Comparison of ENCODE assay signal across 28 mouse cellular contexts in the genomic region with DNA sequence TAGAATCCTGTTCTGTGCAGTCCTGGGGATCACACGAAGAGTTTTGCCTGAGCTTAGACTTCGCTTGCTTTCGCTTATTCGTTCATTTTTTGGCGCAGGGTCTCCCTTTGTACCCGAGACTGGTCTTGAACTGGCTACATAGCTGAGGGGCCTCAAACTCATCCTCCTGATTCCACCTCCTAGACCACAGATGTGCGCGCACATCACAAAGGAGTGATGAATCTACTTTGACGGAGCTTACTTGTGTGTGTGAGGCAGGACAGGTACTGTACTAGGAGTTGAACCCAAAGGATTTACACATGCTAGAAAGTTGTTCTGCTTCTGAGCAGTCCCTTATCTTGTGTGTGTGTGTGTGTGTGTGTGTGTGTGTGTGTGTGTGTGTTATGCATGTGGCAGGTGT. TPM values are rescaled to one million over a fixed set of nuclear protein-coding genes. Genes with fewer than 3 reads are reported as not detected.
DNase-seq lines count a peak whose midpoint lies in the region; ATAC-seq and TF ChIP-seq lines count a peak whose summit lies in the region.
"Had no signal": no experiment of that assay in that cellular context is flagged by ENCODE, and none has a peak within 500 bp of the region (broad histone marks: within the 10 kb centered on the region; RNA-seq: fewer than 3 reads in every experiment).

No protein-coding gene starts in this region.

- H3K9me3 ChIP-seq in embryonic facial prominence, embryonic 15.5 days (replicated peaks) = no peaks in the 10 kb centered on the region
- no peaks in the 10 kb centered on the region for H3K9me3 ChIP-seq in embryonic facial prominence, embryonic 10.5 days
- no peaks in the 10 kb centered on the region for H3K9me3 ChIP-seq in heart, embryonic 16.5 days (replicated peaks; ENCODE audit: control insufficient read depth, low read length)
- H3K9me3 ChIP-seq in midbrain, embryonic 11.5 days (ENCODE audit: control insufficient read depth, low read length) = no peaks in the 10 kb centered on the region
- H3K9me3 ChIP-seq in midbrain, postnatal 0 days (ENCODE audit: low read length) = no peaks in the 10 kb centered on the region
- H3K9me3 ChIP-seq: forebrain, embryonic 12.5 days had no signal

- no peak overlapping the region for H3K9ac ChIP-seq in embryonic facial prominence, embryonic 15.5 days
- H3K9ac ChIP-seq in heart, adult 2 months (ENCODE audit: low read depth, low read length) = no peak overlapping the region
- H3K9ac ChIP-seq in heart, embryonic 16.5 days (ENCODE audit: low read length) = no peak overlapping the region
- H3K9ac ChIP-seq in midbrain, embryonic 11.5 days (ENCODE audit: low read length) = no peak overlapping the region
- no peak overlapping the region for H3K9ac ChIP-seq in midbrain, postnatal 0 days (replicated peaks; ENCODE audit: low read length, poor library complexity, severe bottlenecking)
- H3K9ac ChIP-seq: forebrain, embryonic 12.5 days; hindbrain, embryonic 14.5 days had no signal

- ATAC-seq in embryonic facial prominence, embryonic 15.5 days (ENCODE audit: insufficient number of reproducible peaks, low FRiP score, low TSS enrichment, low read depth) = no peak
- no peak for ATAC-seq in heart, embryonic 16.5 days (replicated peaks; ENCODE audit: extremely low read depth, insufficient read depth, low FRiP score)
- ATAC-seq in midbrain, embryonic 11.5 days (ENCODE audit: low FRiP score) = no peak
- ATAC-seq in midbrain, postnatal 0 days (ENCODE audit: low FRiP score) = no peak
- ATAC-seq: activated CD4-positive, CD25-positive, alpha-beta regulatory T cell, adult 4 months; forebrain, embryonic 16.5 days; hindbrain, postnatal 0 days; inflammation-experienced regulatory T-cells, adult 6 months; intestine, embryonic 16.5 days had no signal

- H3K4me1 ChIP-seq in embryonic facial prominence, embryonic 15.5 days = peaks cover 48% of the 10 kb centered on the region
- peaks cover 60% of the 10 kb centered on the region for H3K4me1 ChIP-seq in embryonic facial prominence, embryonic 10.5 days
- peaks cover 16% of the 10 kb centered on the region for H3K4me1 ChIP-seq in heart, adult 2 months (ENCODE audit: control insufficient read depth, insufficient read depth, low read length)
- peaks cover 57% of the 10 kb centered on the region for H3K4me1 ChIP-seq in heart, embryonic 16.5 days (ENCODE audit: control insufficient read depth, insufficient read depth, low read length)
- H3K4me1 ChIP-seq in midbrain, embryonic 11.5 days (ENCODE audit: control insufficient read depth, insufficient read depth, low read length) = peaks cover 31% of the 10 kb centered on the region
- peaks cover 8% of the 10 kb centered on the region; the same call in 1 of the 2 replicates for H3K4me1 ChIP-seq in midbrain, postnatal 0 days (ENCODE audit: insufficient read depth, low read length)

- H3K79me2 ChIP-seq in heart, adult 2 months (replicated peaks; ENCODE audit: control insufficient read depth, insufficient read depth, low read length) = peaks cover 3% of the 10 kb centered on the region; the same call in 1 of the 2 replicates

- no peaks in the 10 kb centered on the region for H3K36me3 ChIP-seq in embryonic facial prominence, embryonic 15.5 days
- no peaks in the 10 kb centered on the region for H3K36me3 ChIP-seq in embryonic facial prominence, embryonic 10.5 days (replicated peaks)
- peaks cover 2% of the 10 kb centered on the region; the same call in 1 of the 2 replicates for H3K36me3 ChIP-seq in heart, adult 2 months (ENCODE audit: control insufficient read depth, insufficient read depth, low read length)
- no peaks in the 10 kb centered on the region for H3K36me3 ChIP-seq in heart, embryonic 16.5 days (ENCODE audit: control insufficient read depth, insufficient read depth)
- no peaks in the 10 kb centered on the region for H3K36me3 ChIP-seq in midbrain, embryonic 11.5 days (ENCODE audit: control insufficient read depth, insufficient read depth, low read length)
- H3K36me3 ChIP-seq in midbrain, postnatal 0 days (ENCODE audit: insufficient read depth, low read length) = no peaks in the 10 kb centered on the region
- H3K36me3 ChIP-seq: forebrain, embryonic 12.5 days had no signal

- intact Hi-C loops in heart, adult 2 months (cut with DNase I) = no loop called here
- intact Hi-C loops in heart, postnatal 10 days (cut with DNase I) = no loop called here

- TF ChIP-seq CTCF in heart, adult 2 months (IDR thresholded peaks at IDR 0.05) = no peak
- TF ChIP-seq CTCF in midbrain, postnatal 0 days (IDR thresholded peaks at IDR 0.05) = no peak

- no peak for TF ChIP-seq POLR2A in heart, adult 2 months (IDR thresholded peaks at IDR 0.05; ENCODE audit: insufficient read depth, low read depth, low read length)

- 0 out of 2 replicates have a peak overlapping the region, but pooled peaks have one; percentile 17 for H3K27ac ChIP-seq in embryonic facial prominence, embryonic 15.5 days (replicated peaks)
- H3K27ac ChIP-seq in embryonic facial prominence, embryonic 10.5 days (replicated peaks) = no peak overlapping the region
- peak overlapping the region; percentile 82 for H3K27ac ChIP-seq in heart, adult 2 months
- peak overlapping the region; percentile 96; the same call in 1 of the 2 replicates for H3K27ac ChIP-seq in heart, embryonic 16.5 days (ENCODE audit: low read length)
- H3K27ac ChIP-seq in midbrain, embryonic 11.5 days (ENCODE audit: low read depth, low read length) = no peak overlapping the region
- H3K27ac ChIP-seq in midbrain, postnatal 0 days (ENCODE audit: low read depth, low read length) = no peak overlapping the region
- H3K27ac ChIP-seq: forebrain, embryonic 12.5 days; hindbrain, embryonic 14.5 days; hindbrain, postnatal 0 days had no signal

- no peak overlapping the region for H3K4me3 ChIP-seq in embryonic facial prominence, embryonic 15.5 days (replicated peaks)
- H3K4me3 ChIP-seq in embryonic facial prominence, embryonic 10.5 days = no peak overlapping the region
- H3K4me3 ChIP-seq in heart, adult 2 months = no peak overlapping the region
- no peak overlapping the region for H3K4me3 ChIP-seq in heart, embryonic 16.5 days (ENCODE audit: low read length)
- H3K4me3 ChIP-seq in midbrain, embryonic 11.5 days (ENCODE audit: low read depth, low read length) = no peak overlapping the region
- no peak overlapping the region for H3K4me3 ChIP-seq in midbrain, postnatal 0 days (ENCODE audit: low read depth, low read length)
- H3K4me3 ChIP-seq: forebrain, embryonic 12.5 days had no signal

- DNase-seq in embryonic facial prominence, embryonic 10.5 days (ENCODE audit: low spot score) = no peak
- no peak for DNase-seq in heart, adult 2 months
- no peak for DNase-seq in heart, adult 9 months (ENCODE audit: low spot score in 2 of 2)
- no peak for DNase-seq in heart, postnatal 10 days
- peak; percentile 59 for DNase-seq in midbrain, embryonic 11.5 days (ENCODE audit: low spot score, missing footprints)
- DNase-seq in midbrain, postnatal 0 days (ENCODE audit: low spot score) = no peak
- DNase-seq: adrenal gland, adult 8-10 months; adrenal gland, postnatal 25 days; cerebellum, adult 11-12 months; cerebellum, adult 8-10 months; cerebellum, postnatal 10 days; cerebellum, postnatal 36 days; embryo, embryonic 11 days; gastrocnemius, postnatal 10 days; gastrocnemius, postnatal 36 days; heart, postnatal 36 days; kidney, adult 18-20 months had no signal

- WGBS in embryonic facial prominence, embryonic 15.5 days = 93% methylated on average over 9 of the region's 9 CpGs
- 93% methylated on average over 9 of the region's 9 CpGs for WGBS in embryonic facial prominence, embryonic 10.5 days
- WGBS in heart, adult 2 months = 96% methylated on average over 9 of the region's 9 CpGs
- 94% methylated on average over 9 of the region's 9 CpGs for WGBS in heart, embryonic 16.5 days
- WGBS in midbrain, embryonic 11.5 days = 91% methylated on average over 9 of the region's 9 CpGs
- 95% methylated on average over 9 of the region's 9 CpGs for WGBS in midbrain, postnatal 0 days

- TF ChIP-seq EP300 in heart, adult 2 months (IDR thresholded peaks at IDR 0.05; ENCODE audit: insufficient read depth, low read depth, low read length) = no peak

- no peak overlapping the region for H3K4me2 ChIP-seq in embryonic facial prominence, embryonic 15.5 days (replicated peaks)
- no peak overlapping the region for H3K4me2 ChIP-seq in heart, embryonic 16.5 days (ENCODE audit: low read depth, low read length)
- H3K4me2 ChIP-seq in midbrain, embryonic 11.5 days = no peak overlapping the region
- no peak overlapping the region for H3K4me2 ChIP-seq in midbrain, postnatal 0 days (ENCODE audit: low read depth, low read length, poor library complexity, severe bottlenecking)
- H3K4me2 ChIP-seq: forebrain, embryonic 12.5 days; hindbrain, embryonic 14.5 days had no signal

- peaks cover 28% of the 10 kb centered on the region for H3K27me3 ChIP-seq in embryonic facial prominence, embryonic 15.5 days
- peaks cover 66% of the 10 kb centered on the region for H3K27me3 ChIP-seq in embryonic facial prominence, embryonic 10.5 days (replicated peaks; ENCODE audit: low read depth, poor library complexity, severe bottlenecking)
- 0 out of 2 replicates have a peak, but pooled peaks cover under 1% of the 10 kb centered on the region for H3K27me3 ChIP-seq in heart, adult 2 months (ENCODE audit: control insufficient read depth, insufficient read depth, low read length)
- peaks cover 8% of the 10 kb centered on the region for H3K27me3 ChIP-seq in heart, embryonic 16.5 days (ENCODE audit: control insufficient read depth, insufficient read depth, low read length)
- H3K27me3 ChIP-seq in midbrain, embryonic 11.5 days (ENCODE audit: control insufficient read depth, insufficient read depth, low read length) = peaks cover 13% of the 10 kb centered on the region; the same call in 1 of the 2 replicates
- no peaks in the 10 kb centered on the region for H3K27me3 ChIP-seq in midbrain, postnatal 0 days (ENCODE audit: insufficient read depth, low read length)

RNA-seq across cellular contexts. Expression of gene Pcp4l1, which starts 5.2 kb away (rescaled TPM):
- polyA plus RNA-seq in embryonic facial prominence, embryonic 15.5 days (2015; fragmentation: Nextera tagmentation; extraction: Ambion mirVana) = 35.8 and 38.1 TPM in 2 replicates
- polyA plus RNA-seq in embryonic facial prominence, embryonic 10.5 days (2016; fragmentation: Nextera tagmentation; extraction: Ambion mirVana) = 5.2 and 6.7 TPM in 2 replicates
- total RNA-seq in heart, adult 2 months (2021) = 100 to 1,000 TPM; 255 to 283 TPM
- polyA plus RNA-seq in heart, adult 2 months (2012; rRNA removed) = 165 and 190 TPM in 2 replicates
- 48.9 and 57.2 TPM in 2 replicates for polyA plus RNA-seq in heart, embryonic 16.5 days (2015; fragmentation: Nextera tagmentation; extraction: Ambion mirVana)
- 100 to 1,000 TPM; 136 to 146 TPM for total RNA-seq in heart, postnatal 10 days (2021)
- polyA plus RNA-seq in midbrain, embryonic 11.5 days (2014; fragmentation: Nextera tagmentation; extraction: Ambion mirVana) = 30.1 and 32.0 TPM in 2 replicates
- 16.9 and 22.1 TPM in 2 replicates for total RNA-seq in midbrain, postnatal 0 days (2014; rRNA removed)
- 24.1 and 29.1 TPM in 2 replicates for polyA plus RNA-seq in midbrain, postnatal 0 days (2015; fragmentation: Nextera tagmentation; extraction: Ambion mirVana)
- polyA plus RNA-seq: activated CD4-positive, CD25-positive, alpha-beta regulatory T cell, adult 4 months; inflammation-experienced regulatory T-cells, adult 6 months had no signal

RNA-seq across cellular contexts. Expression of gene Nr1i3, which starts 22.9 kb away (rescaled TPM):
- polyA plus RNA-seq in embryonic facial prominence, embryonic 15.5 days (2015; fragmentation: Nextera tagmentation; extraction: Ambion mirVana) = 0.24 and 0.42 TPM in 2 replicates
- polyA plus RNA-seq in embryonic facial prominence, embryonic 10.5 days (2016; fragmentation: Nextera tagmentation; extraction: Ambion mirVana) = 0.21 TPM in 2 replicates
- not detected for total RNA-seq in heart, adult 2 months (2021)
- 0.12 TPM in 1 of 2 replicates, not detected in the other for polyA plus RNA-seq in heart, adult 2 months (2012; rRNA removed)
- 0.35 and 0.43 TPM in 2 replicates for polyA plus RNA-seq in heart, embryonic 16.5 days (2015; fragmentation: Nextera tagmentation; extraction: Ambion mirVana)
- total RNA-seq in heart, postnatal 10 days (2021) = not detected
- polyA plus RNA-seq in midbrain, embryonic 11.5 days (2014; fragmentation: Nextera tagmentation; extraction: Ambion mirVana) = 0.10 and 0.18 TPM in 2 replicates
- total RNA-seq in midbrain, postnatal 0 days (2014; rRNA removed) = 0.11 TPM in 1 of 2 replicates, not detected in the other
- 0.19 and 0.23 TPM in 2 replicates for polyA plus RNA-seq in midbrain, postnatal 0 days (2015; fragmentation: Nextera tagmentation; extraction: Ambion mirVana)
- total RNA-seq: adrenal gland, postnatal 25 days; gastrocnemius, adult 18-20 months; gastrocnemius, postnatal 10 days; gastrocnemius, postnatal 36 days; hindbrain, postnatal 0 days had no signal

RNA-seq across cellular contexts. Expression of gene Tomm40l, which starts 31.5 kb away (rescaled TPM):
- 29.5 and 30.0 TPM in 2 replicates for polyA plus RNA-seq in embryonic facial prominence, embryonic 15.5 days (2015; fragmentation: Nextera tagmentation; extraction: Ambion mirVana)
- 32.4 and 33.3 TPM in 2 replicates for polyA plus RNA-seq in embryonic facial prominence, embryonic 10.5 days (2016; fragmentation: Nextera tagmentation; extraction: Ambion mirVana)
- total RNA-seq in heart, adult 2 months (2021) = 10 to 100 TPM; 79.8 to 81.6 TPM
- polyA plus RNA-seq in heart, adult 2 months (2012; rRNA removed) = 63.9 and 83.2 TPM in 2 replicates
- polyA plus RNA-seq in heart, embryonic 16.5 days (2015; fragmentation: Nextera tagmentation; extraction: Ambion mirVana) = 60.7 and 68.9 TPM in 2 replicates
- total RNA-seq in heart, postnatal 10 days (2021) = 10 to 100 TPM; 88.9 to 95.9 TPM
- 24.0 and 24.7 TPM in 2 replicates for polyA plus RNA-seq in midbrain, embryonic 11.5 days (2014; fragmentation: Nextera tagmentation; extraction: Ambion mirVana)
- total RNA-seq in midbrain, postnatal 0 days (2014; rRNA removed) = 49.8 and 57.6 TPM in 2 replicates
- 33.9 and 44.6 TPM in 2 replicates for polyA plus RNA-seq in midbrain, postnatal 0 days (2015; fragmentation: Nextera tagmentation; extraction: Ambion mirVana)

RNA-seq across cellular contexts. Expression of gene Apoa2, which starts 34.0 kb away (rescaled TPM):
- 1.3 and 1.9 TPM in 2 replicates for polyA plus RNA-seq in embryonic facial prominence, embryonic 15.5 days (2015; fragmentation: Nextera tagmentation; extraction: Ambion mirVana)
- 2.7 and 3.1 TPM in 2 replicates for polyA plus RNA-seq in embryonic facial prominence, embryonic 10.5 days (2016; fragmentation: Nextera tagmentation; extraction: Ambion mirVana)
- total RNA-seq in heart, adult 2 months (2021) = 1 to 10 TPM; 2.1 to 2.2 TPM
- 3.9 and 15.3 TPM in 2 replicates for polyA plus RNA-seq in heart, adult 2 months (2012; rRNA removed)
- 10.6 and 11.9 TPM in 2 replicates for polyA plus RNA-seq in heart, embryonic 16.5 days (2015; fragmentation: Nextera tagmentation; extraction: Ambion mirVana)
- 1 to 10 TPM; 2.3 to 4.2 TPM for total RNA-seq in heart, postnatal 10 days (2021)
- 2.1 and 3.7 TPM in 2 replicates for polyA plus RNA-seq in midbrain, embryonic 11.5 days (2014; fragmentation: Nextera tagmentation; extraction: Ambion mirVana)
- total RNA-seq in midbrain, postnatal 0 days (2014; rRNA removed) = 3.7 TPM in 1 of 2 replicates, not detected in the other
- polyA plus RNA-seq in midbrain, postnatal 0 days (2015; fragmentation: Nextera tagmentation; extraction: Ambion mirVana) = 5.2 and 7.2 TPM in 2 replicates
- total RNA-seq: hindbrain, postnatal 0 days had no signal
- polyA plus RNA-seq: activated CD4-positive, CD25-positive, alpha-beta regulatory T cell, adult 4 months; inflammation-experienced regulatory T-cells, adult 6 months had no signal

RNA-seq across cellular contexts. Expression of gene Mpz, which starts 40.3 kb away (rescaled TPM):
- polyA plus RNA-seq in embryonic facial prominence, embryonic 15.5 days (2015; fragmentation: Nextera tagmentation; extraction: Ambion mirVana) = 6.8 and 8.5 TPM in 2 replicates
- 0.48 and 0.91 TPM in 2 replicates for polyA plus RNA-seq in embryonic facial prominence, embryonic 10.5 days (2016; fragmentation: Nextera tagmentation; extraction: Ambion mirVana)
- total RNA-seq in heart, adult 2 months (2021) = under 1 TPM in 1 of 2 experiments, not detected in 1; 0.39 TPM
- 3.2 and 8.0 TPM in 2 replicates for polyA plus RNA-seq in heart, adult 2 months (2012; rRNA removed)
- polyA plus RNA-seq in heart, embryonic 16.5 days (2015; fragmentation: Nextera tagmentation; extraction: Ambion mirVana) = 0.44 and 1.1 TPM in 2 replicates
- 10 to 100 TPM; 11.0 to 18.1 TPM for total RNA-seq in heart, postnatal 10 days (2021)
- polyA plus RNA-seq in midbrain, embryonic 11.5 days (2014; fragmentation: Nextera tagmentation; extraction: Ambion mirVana) = 0.12 TPM in 2 replicates
- 0.49 and 0.90 TPM in 2 replicates for total RNA-seq in midbrain, postnatal 0 days (2014; rRNA removed)
- polyA plus RNA-seq in midbrain, postnatal 0 days (2015; fragmentation: Nextera tagmentation; extraction: Ambion mirVana) = 0.63 and 0.67 TPM in 2 replicates
- polyA plus RNA-seq: activated CD4-positive, CD25-positive, alpha-beta regulatory T cell, adult 4 months; forebrain, embryonic 16.5 days; heart, embryonic 14.5 days; inflammation-experienced regulatory T-cells, adult 6 months had no signal

Comparison
In these comparisons a context has a peak if more than half of its experiments do, and no peak if none do; other contexts are left out.
1. H3K27ac ChIP-seq: peak in embryonic facial prominence, embryonic 15.5 days (single experiment), heart, adult 2 months (single experiment) and heart, embryonic 16.5 days (single experiment); none in embryonic facial prominence, embryonic 10.5 days (single experiment), midbrain, embryonic 11.5 days (single experiment) and midbrain, postnatal 0 days (single experiment).